Mouse (Mus musculus) CH12.LX (cell line): ENCODE measurements at regions not wholly inside any gene's neighbourhood (a gene's known extent, or its start where the extent isn't known, plus 50 kb on each side); places are given as distances from the start of the nearest gene placed in this dataset.

Source experiments
- CHD1 ChIP-seq: IDR thresholded peaks from 2 replicates; pipeline ENCODE4 v1.6.1; 2012; ENCODE audit warnings: low read depth, low read length, improper control_type of control experiment, inconsistent platforms
- CTCF ChIP-seq, 2 experiments: IDR thresholded peaks in 1 of 2; conservative IDR thresholded peaks in 1 of 2; 2 replicates each; pipeline ENCODE4 v1.5.1; 2011 to 2012; ENCODE audit warnings: low read depth in 2 of 2, low read length in 2 of 2, improper control_type of control experiment in 1 of 2, inconsistent platforms in 1 of 2, mild to moderate bottlenecking in 1 of 2, moderate library complexity in 1 of 2
- POLR2AphosphoS2 ChIP-seq: IDR thresholded peaks from 2 replicates; pipeline ENCODE4 v1.6.1; 2011; ENCODE audit warnings: low read depth, low read length, improper control_type of control experiment
- ZNF384 ChIP-seq: IDR thresholded peaks from 2 replicates; pipeline ENCODE4 v1.6.1; 2012; ENCODE audit warnings: low read depth, low read length, improper control_type of control experiment, inconsistent platforms

GRCm38 (mm10) chr7:36077271-36077670, 274.5 kb upstream of the Zfp507 start:
- no peak for TF ChIP-seq CTCF (conservative IDR thresholded peaks at IDR 0.05 in 1 of 2, IDR thresholded peaks at IDR 0.05 in 1 of 2; ENCODE audit: low read depth in 2 of 2, low read length in 2 of 2)
- no peak for TF ChIP-seq POLR2AphosphoS2
- TF ChIP-seq ZNF384, result no peak
- no peak for TF ChIP-seq CHD1
